Comparison of ENCODE assay signal across 21 mouse cellular contexts in genomic region chr2:171332826-171333225, GRCm38 (mm10).
DNase-seq lines count a peak whose midpoint lies in the region; ATAC-seq lines count a peak whose summit lies in the region.
"Had no signal": no experiment of that assay in that cellular context is flagged by ENCODE, and none has a peak within 500 bp of the region (broad histone marks: within the 10 kb centered on the region; RNA-seq: fewer than 3 reads in every experiment).

No protein-coding gene starts in this region.

- intact Hi-C loops in left cerebral cortex, postnatal 25 days (cut with DNase I), result no loop called here
- intact Hi-C loops in heart, postnatal 36 days (cut with DNase I), result no loop called here
- intact Hi-C loops in gastrocnemius, postnatal 36 days (cut with DNase I), result no loop called here

- peak; percentile 80 for DNase-seq in brain, adult 2 months (ENCODE audit: low read depth, low spot score)
- DNase-seq in left cerebral cortex, postnatal 25 days (ENCODE audit: low spot score in 2 of 2), result peak; percentile 13 to 76
- DNase-seq in right cerebral cortex, postnatal 25 days, result peak; percentile 32
- no peak for DNase-seq in testis, postnatal 14 days (ENCODE audit: low spot score)
- no peak for DNase-seq in heart, postnatal 36 days
- no peak for DNase-seq in gastrocnemius, postnatal 36 days
- DNase-seq: adrenal gland, postnatal 25 days; B cell, adult 2 months; cerebellum, adult 2 months; cerebellum, postnatal 14 days; gastrocnemius, postnatal 14 days; heart, adult 18-20 months; heart, postnatal 4 days; kidney, adult 2 months; kidney, postnatal 36 days; layer of hippocampus, postnatal 36 days; lung, postnatal 36 days; thymus, adult 18-20 months; thymus, postnatal 25 days had no signal

- ATAC-seq in frontal cortex, adult (ENCODE audit: low TSS enrichment), result peak; percentile 74
- ATAC-seq: forebrain, embryonic 16.5 days had no signal

Comparison
In these comparisons a context has a peak if more than half of its experiments do, and no peak if none do; other contexts are left out.
1. DNase-seq: peak in brain, adult 2 months (single experiment), left cerebral cortex, postnatal 25 days (2 of 2) and right cerebral cortex, postnatal 25 days (single experiment); none in testis, postnatal 14 days (single experiment), heart, postnatal 36 days (0 of 2) and gastrocnemius, postnatal 36 days (0 of 2).